Mouse (Mus musculus) heart, embryonic 10.5 days (tissue): ENCODE results near the gene Tbc1d9b. TPM values are rescaled to one million over a fixed set of nuclear protein-coding genes. Genes with fewer than 3 reads are reported as not detected.
"Not testable (repeated sequence)": the region's sequence is repeated elsewhere in the genome, so short reads cannot be mapped to it uniquely, and the experiment has no call there.

ENCODE experiments used
- DNase-seq: peaks from one replicate; pipeline ENCODE4 v3.0.0-alpha.2; 2017; ENCODE audit warnings: low spot score
- H3K27ac ChIP-seq: fragments of 300-500 bp; sonication (generic); 2 replicates; pipeline ENCODE4 v1.5.1; 2016; ENCODE audit warnings: mild to moderate bottlenecking
- H3K27me3 ChIP-seq: fragments of 300-500 bp; sonication (generic); 2 replicates; pipeline ENCODE4 v1.6.1; 2016; ENCODE audit warnings: mild to moderate bottlenecking; ENCODE audit not compliant: poor library complexity, insufficient read depth, severe bottlenecking
- H3K36me3 ChIP-seq: fragments of 300-500 bp; sonication (generic); 2 replicates; pipeline ENCODE4 v1.6.1; 2016; ENCODE audit warnings: mild to moderate bottlenecking, moderate library complexity
- H3K4me1 ChIP-seq: fragments of 300-500 bp; sonication (generic); 2 replicates; pipeline ENCODE4 v1.6.1; 2016; ENCODE audit warnings: mild to moderate bottlenecking
- H3K4me3 ChIP-seq: fragments of 300-500 bp; sonication (generic); 2 replicates; pipeline ENCODE4 v1.5.1; 2016; ENCODE audit warnings: mild to moderate bottlenecking, moderate library complexity
- H3K9me3 ChIP-seq: fragments of 300-500 bp; sonication (generic); 2 replicates; pipeline ENCODE4 v1.6.1; 2016; ENCODE audit warnings: mild to moderate bottlenecking, moderate library complexity
- WGBS: fragments of 180-500 bp; shearing (Covaris S2); methylation state at CpG from one replicate; pipeline ENCODE4 v1.1.7; 2016; 5-methylcytosine and 5-hydroxymethylcytosine counted together
- polyA plus RNA-seq: library from polyadenylated mRNA; unstranded; fragments of >200 nt; fragmentation: Nextera tagmentation; extraction: Ambion mirVana; gene quantifications from 2 replicates; pipeline ENCODE4 v1.2.1, GENCODE M21; 2016

The Tbc1d9b gene
- 29.5 and 36.5 TPM in 2 replicates for polyA plus RNA-seq

GRCm38 (mm10) chr11:50130811-50131766, at the start of gene Tbc1d9b:
Gene Tbc1d9b (plus strand): TSS chr11:50131396.
- Histone ChIP-seq H3K9me3 (no peaks in the 10 kb centered on the region), H3K27me3 (no peaks in the 10 kb centered on the region), H3K27ac (peak within 1 kb of the TSS; percentile 99), H3K4me1 (peaks cover 34% of the 10 kb centered on the region), H3K36me3 (peaks cover 8% of the 10 kb centered on the region), H3K4me3 (peak within 1 kb of the TSS; percentile 92)
- peak; percentile 93 for DNase-seq
- 1% methylated on average over 77 of the region's 77 CpGs for WGBS

- 89% methylated on average over 3 of the region's 3 CpGs for WGBS
- peaks cover 13% of the 10 kb centered on the region for H3K36me3 ChIP-seq
Measured at GRCm38 (mm10) chr11:50086211-50086610, 45.0 kb upstream of the Tbc1d9b start.

DNA sequence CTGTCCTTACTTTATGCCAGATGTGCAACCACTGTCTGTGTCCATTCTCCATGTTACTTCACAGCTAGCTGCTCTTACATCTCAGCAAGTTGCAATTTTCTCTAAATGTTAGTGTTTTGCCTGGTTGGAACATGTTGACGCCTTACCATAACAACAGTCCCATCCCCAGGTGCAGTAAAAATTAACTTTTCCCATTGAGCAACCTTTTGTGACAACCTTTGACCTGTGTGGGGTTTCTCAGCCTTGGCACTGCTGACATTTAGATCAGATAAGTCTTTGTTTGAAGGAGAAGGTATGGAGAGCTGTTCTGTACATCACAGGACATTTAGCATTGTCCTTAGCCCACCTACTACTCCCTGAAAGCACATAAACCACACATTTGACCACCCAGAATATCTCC, 41.4 kb upstream of the Tbc1d9b start:
- Histone ChIP-seq H3K27me3 (no peaks in the 10 kb centered on the region), H3K36me3 (peaks cover 16% of the 10 kb centered on the region), H3K9me3 (no peaks in the 10 kb centered on the region), H3K4me1 (peaks cover 26% of the 10 kb centered on the region), H3K4me3 (no peak overlapping the region), H3K27ac (no peak overlapping the region)
- WGBS: 75% methylated on average over 1 of the region's 1 CpGs
- no peak for DNase-seq

More at GRCm38 (mm10) chr11:50086211-50086610, 45.0 kb upstream of the Tbc1d9b start:
- Histone ChIP-seq H3K9me3 (no peaks in the 10 kb centered on the region), H3K27ac (no peak overlapping the region), H3K4me3 (no peak overlapping the region), H3K27me3 (no peaks in the 10 kb centered on the region), H3K4me1 (peaks cover 19% of the 10 kb centered on the region)
- no peak for DNase-seq

DNA sequence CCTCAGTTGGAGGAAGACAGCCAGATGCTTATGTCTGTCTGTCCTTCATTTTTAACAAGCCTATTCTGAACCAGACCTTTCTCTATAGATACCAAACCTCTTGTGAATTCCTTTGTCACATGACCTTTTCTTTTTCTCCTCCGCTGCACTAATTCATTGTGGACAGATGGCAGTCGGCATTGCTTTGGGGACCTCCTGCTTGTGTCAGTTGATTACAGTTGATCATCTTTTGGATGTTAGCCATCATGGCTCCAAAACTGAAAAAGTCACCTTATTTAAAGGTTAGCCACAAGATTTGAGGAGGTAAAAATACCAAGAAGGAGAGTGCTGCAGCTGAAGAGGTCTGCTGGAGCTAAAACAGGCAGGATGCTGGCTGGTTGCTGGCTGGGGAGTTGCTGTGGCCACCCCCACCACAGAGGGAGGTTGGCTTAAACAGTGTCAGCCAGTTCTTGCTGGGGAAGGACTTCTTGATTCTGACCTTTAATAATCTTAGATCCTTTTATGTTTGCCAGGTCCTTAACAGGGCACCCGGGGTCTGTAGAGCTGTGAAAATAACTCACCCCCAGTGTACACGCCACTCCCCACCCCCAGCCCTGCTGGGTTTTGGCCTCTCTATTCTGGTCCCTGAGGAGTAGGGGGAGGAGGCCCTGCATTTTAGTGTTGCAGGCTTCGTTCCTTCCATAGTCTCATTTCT, 40.1 kb upstream of the Tbc1d9b start:
- no peaks in the 10 kb centered on the region for H3K27me3 ChIP-seq
- no peaks in the 10 kb centered on the region for H3K9me3 ChIP-seq
- H3K4me3 ChIP-seq: no peak overlapping the region
- WGBS: 61% methylated on average over 5 of the region's 5 CpGs
- no peak for DNase-seq
- peaks cover 26% of the 10 kb centered on the region for H3K4me1 ChIP-seq
- no peak overlapping the region for H3K27ac ChIP-seq
- peaks cover 14% of the 10 kb centered on the region for H3K36me3 ChIP-seq

GRCm38 (mm10) chr11:50091681-50092080, 39.5 kb upstream of the Tbc1d9b start:
- H3K4me3 ChIP-seq: no peak overlapping the region
- H3K27ac ChIP-seq: no peak overlapping the region
- peaks cover 10% of the 10 kb centered on the region for H3K36me3 ChIP-seq
- no peak for DNase-seq
- H3K4me1 ChIP-seq: peaks cover 26% of the 10 kb centered on the region
- no peaks in the 10 kb centered on the region for H3K9me3 ChIP-seq
- H3K27me3 ChIP-seq: no peaks in the 10 kb centered on the region

- Histone ChIP-seq H3K27ac (no peak overlapping the region), H3K27me3 (no peaks in the 10 kb centered on the region), H3K4me1 (peaks cover 13% of the 10 kb centered on the region)
Measured at GRCm38 (mm10) chr11:50095661-50096060, 35.5 kb upstream of the Tbc1d9b start.

DNA sequence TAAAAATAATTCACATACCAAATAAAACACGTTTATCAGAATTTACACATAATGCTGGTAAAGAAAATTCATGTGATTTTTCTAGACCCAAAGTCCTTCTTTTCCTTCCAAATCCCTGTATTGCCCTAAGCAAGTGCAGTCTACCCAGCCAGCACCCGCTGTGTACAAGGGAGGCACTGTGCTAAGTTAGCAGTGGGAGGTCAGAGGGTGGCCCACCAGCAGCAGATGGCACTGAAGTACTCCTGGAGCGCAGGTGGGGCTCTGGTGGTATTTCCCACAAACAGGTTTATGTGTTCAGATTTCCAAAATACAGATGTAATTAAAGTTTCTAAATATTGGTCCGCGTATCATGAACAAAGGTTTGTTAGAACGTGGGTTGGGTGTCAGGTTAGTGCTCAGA, 34.1 kb upstream of the Tbc1d9b start:
- no peaks in the 10 kb centered on the region for H3K27me3 ChIP-seq
- H3K4me1 ChIP-seq: no peaks in the 10 kb centered on the region
- WGBS: 89% methylated on average over 6 of the region's 6 CpGs
- no peak overlapping the region for H3K4me3 ChIP-seq
- no peaks in the 10 kb centered on the region for H3K9me3 ChIP-seq
- H3K36me3 ChIP-seq: peaks cover 8% of the 10 kb centered on the region; the same call in 1 of the 2 replicates
- H3K27ac ChIP-seq: no peak overlapping the region
- DNase-seq: no peak

More at GRCm38 (mm10) chr11:50095661-50096060, 35.5 kb upstream of the Tbc1d9b start:
- peaks cover 8% of the 10 kb centered on the region; the same call in 1 of the 2 replicates for H3K36me3 ChIP-seq
- DNase-seq: no peak
- no peaks in the 10 kb centered on the region for H3K9me3 ChIP-seq
- WGBS: 81% methylated on average over 9 of the region's 9 CpGs
- H3K4me3 ChIP-seq: no peak overlapping the region

GRCm38 (mm10) chr11:50098961-50099481, 32.2 kb upstream of the Tbc1d9b start:
- Histone ChIP-seq H3K4me1 (peaks cover 7% of the 10 kb centered on the region), H3K36me3 (peaks cover 7% of the 10 kb centered on the region; the same call in 1 of the 2 replicates), H3K9me3 (no peaks in the 10 kb centered on the region), H3K27me3 (no peaks in the 10 kb centered on the region), H3K4me3 (no peak overlapping the region), H3K27ac (no peak overlapping the region)
- WGBS: 77% methylated on average over 8 of the region's 8 CpGs
- DNase-seq: no peak

DNA sequence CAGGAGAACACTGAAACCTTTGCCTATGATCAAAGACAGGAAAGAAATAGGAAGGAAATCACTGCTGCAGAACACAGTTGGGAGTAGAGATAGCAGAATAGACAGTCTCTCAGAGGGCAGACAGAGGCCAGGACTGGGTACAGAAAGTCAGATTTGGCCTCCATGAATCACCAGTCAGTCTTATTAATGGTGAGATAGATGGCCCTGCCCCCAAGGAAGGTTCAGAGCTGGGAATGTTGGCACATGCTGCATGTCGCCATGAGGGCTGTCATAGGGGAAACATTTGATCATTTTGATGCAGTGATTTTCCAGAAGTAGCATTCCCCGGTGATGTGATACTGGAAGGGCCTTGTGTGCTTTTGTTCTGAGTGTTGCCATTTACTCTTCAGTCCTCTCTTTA, 31.5 kb upstream of the Tbc1d9b start:
- peaks cover 5% of the 10 kb centered on the region; the same call in 1 of the 2 replicates for H3K36me3 ChIP-seq
- peaks cover 8% of the 10 kb centered on the region for H3K4me1 ChIP-seq
- H3K27ac ChIP-seq: no peak overlapping the region
- 57% methylated on average over 2 of the region's 2 CpGs for WGBS
- DNase-seq: no peak
- no peaks in the 10 kb centered on the region for H3K9me3 ChIP-seq
- H3K4me3 ChIP-seq: no peak overlapping the region
- H3K27me3 ChIP-seq: no peaks in the 10 kb centered on the region

GRCm38 (mm10) chr11:50100548-50101307, 30.5 kb upstream of the Tbc1d9b start:
- H3K27me3 ChIP-seq: no peaks in the 10 kb centered on the region
- no peak overlapping the region for H3K4me3 ChIP-seq
- DNase-seq: no peak
- peaks cover 8% of the 10 kb centered on the region for H3K4me1 ChIP-seq
- no peak overlapping the region for H3K27ac ChIP-seq
- H3K36me3 ChIP-seq: peaks cover 5% of the 10 kb centered on the region; the same call in 1 of the 2 replicates
- no peaks in the 10 kb centered on the region for H3K9me3 ChIP-seq
- 87% methylated on average over 2 of the region's 2 CpGs for WGBS

DNA sequence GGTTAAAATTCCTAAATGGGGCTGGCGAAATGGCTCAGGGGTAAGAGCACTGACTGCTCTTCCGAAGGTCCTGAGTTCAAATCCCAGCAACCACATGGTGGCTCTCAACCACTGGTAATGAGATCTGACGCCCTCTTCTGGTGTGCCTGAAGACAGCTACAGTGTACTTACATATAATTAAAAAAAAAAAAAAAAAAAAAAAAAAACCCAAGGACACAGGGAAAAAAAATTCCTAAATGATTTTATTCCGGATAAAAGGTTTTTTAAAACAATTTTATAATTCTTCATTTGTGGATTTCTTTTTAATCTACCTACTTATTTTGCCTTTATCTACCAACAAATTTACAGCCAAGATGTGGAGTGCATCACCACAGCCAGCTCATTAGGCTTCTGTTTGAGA, 29.2 kb upstream of the Tbc1d9b start:
- H3K27ac ChIP-seq, H3K27me3 ChIP-seq, DNase-seq, H3K4me3 ChIP-seq, H3K36me3 ChIP-seq, H3K9me3 ChIP-seq: not testable (repeated sequence)
- 87% methylated on average over 4 of the region's 4 CpGs for WGBS
- peaks cover 15% of the 10 kb centered on the region for H3K4me1 ChIP-seq

- DNase-seq: no peak
- Histone ChIP-seq H3K36me3 (0 out of 2 replicates have a peak, but pooled peaks cover under 1% of the 10 kb centered on the region), H3K27me3 (no peaks in the 10 kb centered on the region), H3K27ac (0 out of 2 replicates have a peak overlapping the region, but pooled peaks have one; percentile 4), H3K9me3 (no peaks in the 10 kb centered on the region), H3K4me3 (no peak overlapping the region), H3K4me1 (peaks cover 19% of the 10 kb centered on the region)
- WGBS: 46% methylated on average over 6 of the region's 6 CpGs
Measured at GRCm38 (mm10) chr11:50104016-50104415, 27.2 kb upstream of the Tbc1d9b start.
